Mouse (Mus musculus) lung, embryonic 16.5 days (tissue): ENCODE measurements at regions not wholly inside any gene's neighbourhood (a gene's known extent, or its start where the extent isn't known, plus 50 kb on each side); places are given as distances from the start of the nearest gene placed in this dataset.

Source experiments
- ATAC-seq: fragments of 200-750 bp; cut with Nextera tagmentation; 2 replicates; pipeline ENCODE4 v1.8.0; 2017; ENCODE audit warnings: low read depth, mild to moderate bottlenecking, moderate library complexity
- H3K27ac ChIP-seq: fragments of 300-500 bp; sonication (generic); 2 replicates; pipeline ENCODE4 v1.5.1; 2014; ENCODE audit warnings: mild to moderate bottlenecking, control low read depth, low read length
- H3K27me3 ChIP-seq: fragments of 300-500 bp; sonication (generic); 2 replicates; pipeline ENCODE4 v1.6.1; 2014; ENCODE audit warnings: low read depth, low read length, mixed read lengths; ENCODE audit not compliant: control insufficient read depth, insufficient read depth
- H3K36me3 ChIP-seq: fragments of 300-500 bp; sonication (generic); 2 replicates; pipeline ENCODE4 v1.6.1; 2014; ENCODE audit warnings: low read length; ENCODE audit not compliant: control insufficient read depth, insufficient read depth
- H3K4me1 ChIP-seq: fragments of 300-500 bp; sonication (generic); replicated peaks from 2 replicates; pipeline ENCODE4 v1.6.1; 2014; ENCODE audit warnings: low read length, mixed read lengths; ENCODE audit not compliant: control insufficient read depth, insufficient read depth
- H3K4me2 ChIP-seq: fragments of 300-500 bp; sonication (generic); 2 replicates; pipeline ENCODE4 v1.6.1; 2014; ENCODE audit warnings: low read depth, low read length, control low read depth
- H3K4me3 ChIP-seq: fragments of 300-500 bp; sonication (generic); 2 replicates; pipeline ENCODE4 v1.5.1; 2014; ENCODE audit warnings: mild to moderate bottlenecking, low read length, control low read depth
- H3K9ac ChIP-seq: fragments of 300-500 bp; sonication (generic); 2 replicates; pipeline ENCODE4 v1.6.1; 2014; ENCODE audit warnings: low read length, control low read depth
- H3K9me3 ChIP-seq: fragments of 300-500 bp; sonication (generic); 2 replicates; pipeline ENCODE4 v1.6.1; 2016; ENCODE audit warnings: low read length; ENCODE audit not compliant: control insufficient read depth
- WGBS: fragments of 180-500 bp; shearing (Covaris S2); extraction: QIAGEN DNeasy Blood & Tissue Kit; methylation state at CpG from one replicate; pipeline ENCODE4 v1.1.7; 2014; 5-methylcytosine and 5-hydroxymethylcytosine counted together

- H3K4me1 ChIP-seq = 0 out of 2 replicates have a peak, but pooled peaks cover 5% of the 10 kb centered on the region
- H3K27me3 ChIP-seq = no peaks in the 10 kb centered on the region
- 36% methylated on average over 2 of the region's 2 CpGs for WGBS
- H3K9ac ChIP-seq = no peak overlapping the region
- no peak overlapping the region for H3K27ac ChIP-seq
- no peak overlapping the region for H3K4me2 ChIP-seq
- no peak for ATAC-seq
- H3K36me3 ChIP-seq = no peaks in the 10 kb centered on the region
- H3K9me3 ChIP-seq = no peaks in the 10 kb centered on the region
- no peak overlapping the region for H3K4me3 ChIP-seq
Observed at GRCm38 (mm10) chr1:71723039-71723397, 70.0 kb upstream of the Fn1 start.

GRCm38 (mm10) chr1:71722211-71723038 lies 69.4 kb upstream of the Fn1 start:
- Histone ChIP-seq H3K9me3 (no peaks in the 10 kb centered on the region), H3K27me3 (no peaks in the 10 kb centered on the region), H3K4me3 (no peak overlapping the region), H3K27ac (no peak overlapping the region), H3K4me2 (no peak overlapping the region), H3K9ac (no peak overlapping the region), H3K36me3 (no peaks in the 10 kb centered on the region), H3K4me1 (0 out of 2 replicates have a peak, but pooled peaks cover 5% of the 10 kb centered on the region)
- peak; percentile 69 for ATAC-seq
- 57% methylated on average over 6 of the region's 6 CpGs for WGBS
